Mouse (Mus musculus) erythroblast, embryonic 14.5 days (primary cell): ENCODE measurements at regions not wholly inside any gene's neighbourhood (a gene's known extent, or its start where the extent isn't known, plus 50 kb on each side); places are given as distances from the start of the nearest gene placed in this dataset.
"Not testable (repeated sequence)": the region's sequence is repeated elsewhere in the genome, so short reads cannot be mapped to it uniquely, and the experiment has no call there.

Source experiments
- H3K27me3 ChIP-seq: 2 replicates; pipeline ENCODE4 v1.6.1; 2012; ENCODE audit warnings: inconsistent platforms; ENCODE audit not compliant: control insufficient read depth
- H3K36me3 ChIP-seq: 2 replicates; pipeline ENCODE4 v1.6.1; 2012; ENCODE audit warnings: mild to moderate bottlenecking, inconsistent platforms; ENCODE audit not compliant: control insufficient read depth
- H3K4me1 ChIP-seq: 2 replicates; pipeline ENCODE4 v1.6.1; 2012; ENCODE audit warnings: inconsistent platforms; ENCODE audit not compliant: control insufficient read depth
- H3K4me3 ChIP-seq: replicated peaks from 2 replicates; pipeline ENCODE3; 2012; ENCODE audit warnings: moderate library complexity, mild to moderate bottlenecking, inconsistent platforms
- H3K9me3 ChIP-seq: 2 replicates; pipeline ENCODE4 v1.6.1; 2012; ENCODE audit warnings: low read length, inconsistent platforms, mixed read lengths; ENCODE audit not compliant: control insufficient read depth
- GATA1 ChIP-seq: IDR thresholded peaks from 2 replicates; pipeline ENCODE4 v1.6.1; 2012; ENCODE audit warnings: low read length, inconsistent platforms, mixed read lengths
- TAL1 ChIP-seq: IDR thresholded peaks from 3 replicates; pipeline ENCODE4 v1.6.1; 2012; ENCODE audit warnings: low read length, inconsistent platforms, mixed read lengths

GRCm38 (mm10) chr12:19125541-19125940 is 611.2 kb downstream of the 5730507C01Rik start:
- H3K4me1 ChIP-seq: no peaks in the 10 kb centered on the region
- H3K4me3 ChIP-seq: no peak overlapping the region
- H3K27me3 ChIP-seq: no peaks in the 10 kb centered on the region
- H3K9me3 ChIP-seq: peaks cover 35% of the 10 kb centered on the region
- TF ChIP-seq GATA1 (no peak), TAL1 (no peak)
- no peaks in the 10 kb centered on the region for H3K36me3 ChIP-seq

DNA sequence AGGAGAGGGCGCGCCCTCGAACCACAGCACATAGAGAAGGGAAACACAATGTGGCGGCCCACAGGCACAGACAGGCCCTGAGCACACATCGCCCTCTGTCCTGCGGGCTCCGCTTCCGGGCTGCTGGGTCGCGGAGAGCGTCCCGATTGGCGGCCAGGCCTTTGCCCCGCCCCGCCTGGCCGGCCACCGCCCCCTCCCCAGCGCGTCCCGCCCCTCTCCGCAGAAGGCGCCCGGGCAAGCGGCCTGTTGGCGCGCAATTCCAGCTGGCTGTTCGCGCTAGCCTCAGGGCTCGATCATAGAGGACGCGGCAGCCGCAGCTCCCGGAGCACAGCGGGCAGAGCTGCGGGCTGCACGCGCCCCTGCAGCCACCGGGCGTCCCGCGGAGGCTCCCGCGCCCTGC is 661.3 kb downstream of the 5730507C01Rik start:
- H3K9me3 ChIP-seq: peaks cover 29% of the 10 kb centered on the region
- H3K4me1 ChIP-seq: no peaks in the 10 kb centered on the region
- H3K4me3 ChIP-seq: no peak overlapping the region
- TF ChIP-seq TAL1 (no peak), GATA1 (no peak)
- H3K27me3 ChIP-seq: peaks cover 11% of the 10 kb centered on the region
- no peaks in the 10 kb centered on the region for H3K36me3 ChIP-seq

DNA sequence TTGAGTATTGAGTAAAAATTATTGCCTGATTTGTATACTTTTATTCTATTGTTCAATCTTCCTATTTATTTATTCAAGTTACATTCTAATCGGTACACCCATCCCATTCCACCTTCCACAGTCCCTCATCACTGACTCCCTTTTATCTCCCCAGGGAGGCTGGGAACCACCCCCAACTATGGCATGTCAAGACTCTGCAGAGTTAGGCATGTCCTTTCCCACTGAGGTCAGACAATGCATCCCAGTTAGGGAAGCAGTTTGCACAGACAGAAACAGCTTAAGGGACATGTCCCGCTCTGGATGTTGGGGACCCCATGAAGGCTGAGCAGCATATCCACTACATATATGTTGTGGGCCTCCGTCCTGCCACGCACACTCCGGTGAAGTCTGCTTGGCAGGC is 678.1 kb downstream of the 5730507C01Rik start:
- Histone ChIP-seq H3K27me3 (no peaks in the 10 kb centered on the region), H3K36me3 (no peaks in the 10 kb centered on the region), H3K4me3 (no peak overlapping the region), H3K4me1 (no peaks in the 10 kb centered on the region), H3K9me3 (peaks cover 37% of the 10 kb centered on the region)
- TF ChIP-seq TAL1 (no peak), GATA1 (no peak)

DNA sequence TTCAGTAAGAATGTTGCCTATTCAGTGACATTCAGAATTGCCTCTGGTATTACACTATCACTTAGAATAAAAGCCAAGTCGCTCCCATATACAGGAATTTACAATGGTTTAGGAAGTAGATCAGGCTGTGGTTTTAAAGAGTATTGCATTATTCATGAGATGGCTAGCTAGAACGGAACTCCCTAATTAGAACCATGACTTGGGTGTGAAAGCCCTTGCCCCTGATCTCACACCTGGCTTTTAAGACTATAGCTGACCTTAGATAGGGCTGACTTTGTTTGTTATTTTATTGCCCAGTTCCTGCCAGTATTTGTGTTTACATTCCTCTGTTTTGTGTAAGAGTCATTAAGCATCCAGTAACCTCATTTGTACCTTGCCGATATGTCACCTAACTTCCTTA is 678.7 kb downstream of the 5730507C01Rik start:
- not testable (repeated sequence) for H3K4me3 ChIP-seq, H3K27me3 ChIP-seq, H3K4me1 ChIP-seq, H3K36me3 ChIP-seq
- peaks cover 37% of the 10 kb centered on the region for H3K9me3 ChIP-seq

DNA sequence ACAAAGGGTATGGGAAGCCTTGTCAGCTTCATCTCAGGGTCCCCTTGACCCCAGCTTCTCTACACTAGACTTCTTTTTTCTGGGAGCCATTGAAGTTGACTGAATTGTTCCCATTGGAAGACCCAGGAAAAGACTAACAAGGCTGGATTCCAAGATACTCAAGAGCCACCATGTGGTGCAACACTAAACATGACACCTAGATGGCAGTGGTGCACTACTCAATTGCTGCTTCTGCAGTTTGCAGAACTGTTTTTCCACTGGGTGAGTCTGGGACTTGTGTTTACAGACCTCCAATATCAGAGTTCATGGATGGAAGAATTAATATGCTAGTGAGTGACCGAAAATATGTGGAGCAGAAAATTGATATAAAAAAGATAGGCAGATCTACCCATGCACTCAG is 709.7 kb downstream of the 5730507C01Rik start:
- not testable (repeated sequence) for H3K4me3 ChIP-seq, H3K36me3 ChIP-seq, H3K4me1 ChIP-seq, H3K27me3 ChIP-seq, H3K9me3 ChIP-seq

DNA sequence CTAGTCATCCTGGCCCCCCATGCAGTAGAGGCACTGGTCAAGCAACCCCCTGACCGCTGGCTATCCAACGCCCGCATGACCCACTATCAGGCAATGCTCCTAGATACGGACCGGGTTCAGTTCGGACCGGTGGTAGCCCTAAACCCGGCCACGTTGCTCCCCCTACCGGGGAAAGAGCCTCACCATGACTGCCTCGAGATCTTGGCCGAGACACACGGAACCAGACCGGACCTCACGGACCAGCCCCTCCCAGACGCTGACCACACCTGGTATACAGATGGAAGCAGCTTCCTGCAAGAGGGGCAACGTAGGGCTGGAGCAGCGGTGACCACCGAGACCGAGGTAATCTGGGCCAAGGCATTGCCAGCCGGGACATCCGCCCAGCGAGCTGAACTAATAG is 707.6 kb upstream of the Gm21863 start:
- not testable (repeated sequence) for H3K4me3 ChIP-seq

GRCm38 (mm10) chr12:19288271-19288890 is 665.9 kb upstream of the Gm21863 start:
- H3K9me3 ChIP-seq, H3K36me3 ChIP-seq, H3K27me3 ChIP-seq, H3K4me1 ChIP-seq: not testable (repeated sequence)
- peak overlapping the region; percentile 33 for H3K4me3 ChIP-seq

More for the DNA sequence above, 707.6 kb upstream of the Gm21863 start:
- peaks cover 16% of the 10 kb centered on the region for H3K9me3 ChIP-seq
- not testable (repeated sequence) for H3K4me1 ChIP-seq, H3K36me3 ChIP-seq, H3K27me3 ChIP-seq

GRCm38 (mm10) chr12:19289038-19289437 is 665.3 kb upstream of the Gm21863 start:
- not testable (repeated sequence) for H3K9me3 ChIP-seq, H3K36me3 ChIP-seq, H3K4me3 ChIP-seq, H3K4me1 ChIP-seq, H3K27me3 ChIP-seq

- not testable (repeated sequence) for H3K27me3 ChIP-seq, H3K36me3 ChIP-seq, H3K9me3 ChIP-seq, H3K4me1 ChIP-seq, H3K4me3 ChIP-seq
Observed at GRCm38 (mm10) chr12:19292068-19292770, 662.1 kb upstream of the Gm21863 start.
